Mouse (Mus musculus): ENCODE results near the gene Spag5.

DNA sequence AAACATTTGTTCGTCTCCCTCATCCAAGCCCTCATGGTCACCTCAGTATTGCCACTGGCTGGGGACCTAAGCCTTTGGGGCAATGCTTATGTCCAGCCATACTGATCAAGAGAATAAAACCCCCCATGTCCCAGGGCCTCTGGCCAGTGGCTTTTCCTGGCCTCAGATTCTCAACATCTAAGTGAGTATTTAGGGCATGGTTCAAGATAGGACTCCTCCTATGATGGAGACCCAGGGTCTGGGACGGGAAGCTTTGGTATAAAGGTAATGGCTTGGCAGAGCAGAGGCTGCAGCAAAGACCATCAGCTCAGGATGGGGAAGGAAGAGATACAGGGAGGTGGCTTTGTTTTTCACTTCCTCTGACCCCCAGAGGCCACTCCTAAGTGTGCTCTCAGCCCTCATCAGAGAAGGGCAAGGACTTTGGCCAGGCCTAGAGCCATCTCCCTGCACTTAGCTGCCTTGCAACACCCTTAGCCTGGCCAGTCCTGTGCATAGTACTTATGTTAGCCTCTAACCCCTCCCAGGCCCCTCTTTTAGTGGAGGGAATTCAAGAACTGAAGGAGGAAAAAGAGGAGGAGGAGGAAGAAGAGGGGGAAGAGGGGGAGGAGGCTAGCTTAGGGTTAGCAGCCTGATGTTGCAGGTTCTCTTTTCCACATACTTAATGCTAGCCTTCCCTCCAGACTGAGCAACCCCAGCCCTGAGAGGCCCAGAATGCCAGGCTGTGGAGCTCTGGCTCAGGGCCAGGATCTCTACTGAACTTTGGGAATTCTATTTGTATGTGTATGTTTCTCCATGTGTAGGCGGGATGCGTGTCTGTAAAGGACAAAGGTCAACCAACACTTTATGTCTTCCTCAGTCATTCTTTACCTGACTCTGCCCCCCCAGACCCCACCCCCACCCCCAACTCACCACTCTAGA lies 48.4 kb downstream of the Spag5 start:
- TF ChIP-seq POLR2A (IDR thresholded peaks at IDR 0.05; ENCODE audit: insufficient read depth, low read length) (no peak), CTCF (IDR thresholded peaks at IDR 0.05; ENCODE audit: low read depth, low read length) (no peak)

Data from ES-Bruce4 (cell line).